In genomic region chr12:112329701-112330301, GRCm38 (mm10) we compare ENCODE assay signal across 9 mouse cellular contexts.
DNase-seq lines count a peak whose midpoint lies in the region; ATAC-seq and TF ChIP-seq lines count a peak whose summit lies in the region.
"Had no signal": no experiment of that assay in that cellular context is flagged by ENCODE, and none has a peak within 500 bp of the region (broad histone marks: within the 10 kb centered on the region; RNA-seq: fewer than 3 reads in every experiment).

No protein-coding gene starts in this region.

- no peak for TF ChIP-seq EP300 in heart, postnatal 0 days (IDR thresholded peaks at IDR 0.05; ENCODE audit: low read depth)

- 25% methylated on average over 18 of the region's 18 CpGs for WGBS in heart, postnatal 0 days

- no peak for TF ChIP-seq CTCF in heart, postnatal 0 days (IDR thresholded peaks at IDR 0.05; ENCODE audit: low read depth)

- no peak overlapping the region for H3K4me3 ChIP-seq in heart, postnatal 0 days (ENCODE audit: low read depth, low read length)
- H3K4me3 ChIP-seq: myocyte had no signal

- intact Hi-C loops in left cerebral cortex, postnatal 14 days (cut with DNase I) = no loop called here

- H3K36me3 ChIP-seq in heart, postnatal 0 days (replicated peaks; ENCODE audit: control insufficient read depth, insufficient read depth, low read length) = no peaks in the 10 kb centered on the region

- H3K9me3 ChIP-seq in heart, postnatal 0 days (replicated peaks; ENCODE audit: control insufficient read depth, low read length) = no peaks in the 10 kb centered on the region

- H3K27ac ChIP-seq in heart, postnatal 0 days (ENCODE audit: low read depth) = peak overlapping the region; percentile 31; the same call in 1 of the 2 replicates

- H3K9ac ChIP-seq in heart, postnatal 0 days (replicated peaks; ENCODE audit: low read depth, low read length) = no peak overlapping the region

- H3K4me2 ChIP-seq in heart, postnatal 0 days (ENCODE audit: low read depth, low read length) = no peak overlapping the region; the same call in 1 of the 2 replicates

- DNase-seq in heart, postnatal 0 days (ENCODE audit: low spot score) = no peak
- DNase-seq in heart, adult 11 months = no peak
- peak; percentile 52 to 59 for DNase-seq in frontal cortex, postnatal 25 days (ENCODE audit: low spot score in 2 of 2)
- DNase-seq in left cerebral cortex, postnatal 14 days (ENCODE audit: low spot score in 2 of 2) = peak; percentile 83 to 91
- peak; percentile 89 for DNase-seq in right cerebral cortex, adult 18-20 months
- DNase-seq in adrenal gland, postnatal 10 days = no peak
- DNase-seq in thymus, postnatal 0 days (ENCODE audit: low spot score) = no peak

- 0 out of 2 replicates have a peak, but pooled peaks have one; percentile 22 for ATAC-seq in heart, postnatal 0 days (ENCODE audit: insufficient read depth, low read depth)
- no peak for ATAC-seq in granulocyte monocyte progenitor cell, adult 5-6 weeks (replicated peaks; ENCODE audit: poor library complexity, severe bottlenecking)

- no peaks in the 10 kb centered on the region for H3K4me1 ChIP-seq in heart, postnatal 0 days (ENCODE audit: control insufficient read depth, insufficient read depth)

- H3K27me3 ChIP-seq in heart, postnatal 0 days (ENCODE audit: control insufficient read depth, insufficient read depth, low read length) = no peaks in the 10 kb centered on the region; the same call in 1 of the 2 replicates

Comparison
In these comparisons a context has a peak if more than half of its experiments do, and no peak if none do; other contexts are left out.
1. DNase-seq: peak in frontal cortex, postnatal 25 days (2 of 2), left cerebral cortex, postnatal 14 days (2 of 2) and right cerebral cortex, adult 18-20 months (single experiment); none in heart, postnatal 0 days (single experiment), heart, adult 11 months (single experiment), adrenal gland, postnatal 10 days (single experiment) and thymus, postnatal 0 days (single experiment).